Mouse (Mus musculus) liver, embryonic 16.5 days (tissue): ENCODE data around the gene Tbc1d9. TPM values are rescaled to one million over a fixed set of nuclear protein-coding genes. Genes with fewer than 3 reads are reported as not detected.

Experiments
- ATAC-seq: fragments of 200-750 bp; cut with Nextera tagmentation; 2 replicates; pipeline ENCODE4 v1.8.0; 2017; ENCODE audit warnings: low read depth, mild to moderate bottlenecking, moderate number of reproducible peaks, moderate library complexity
- H3K27ac ChIP-seq: fragments of 300-500 bp; sonication (generic); 2 replicates; pipeline ENCODE4 v1.5.1; 2014; ENCODE audit warnings: mild to moderate bottlenecking, low read length
- H3K27me3 ChIP-seq: fragments of 300-500 bp; sonication (generic); 2 replicates; pipeline ENCODE4 v1.6.1; 2014; ENCODE audit warnings: low read depth, low read length, mixed read lengths; ENCODE audit not compliant: control insufficient read depth, insufficient read depth
- H3K36me3 ChIP-seq: fragments of 300-500 bp; sonication (generic); 2 replicates; pipeline ENCODE4 v1.6.1; 2014; ENCODE audit warnings: mild to moderate bottlenecking; ENCODE audit not compliant: control insufficient read depth, insufficient read depth
- H3K4me1 ChIP-seq: fragments of 300-500 bp; sonication (generic); 2 replicates; pipeline ENCODE4 v1.6.1; 2014; ENCODE audit warnings: low read depth, low read length, mixed read lengths; ENCODE audit not compliant: control insufficient read depth
- H3K4me2 ChIP-seq: fragments of 300-500 bp; sonication (generic); 2 replicates; pipeline ENCODE4 v1.6.1; 2014; ENCODE audit warnings: low read depth, low read length, mixed read lengths
- H3K4me3 ChIP-seq: fragments of 300-500 bp; sonication (generic); 2 replicates; pipeline ENCODE4 v1.5.1; 2014; ENCODE audit warnings: low read depth, mild to moderate bottlenecking, low read length
- H3K9ac ChIP-seq: fragments of 300-500 bp; sonication (generic); 2 replicates; pipeline ENCODE4 v1.6.1; 2014; ENCODE audit warnings: low read depth, low read length
- H3K9me3 ChIP-seq: fragments of 300-500 bp; sonication (generic); replicated peaks from 2 replicates; pipeline ENCODE4 v1.6.1; 2016; ENCODE audit warnings: low read length; ENCODE audit not compliant: control insufficient read depth
- WGBS: fragments of 180-500 bp; shearing (Covaris S2); extraction: QIAGEN DNeasy Blood & Tissue Kit; methylation state at CpG from one replicate; pipeline ENCODE4 v1.1.7; 2014; ENCODE audit not compliant: insufficient replicate concordance; 5-methylcytosine and 5-hydroxymethylcytosine counted together
- polyA plus RNA-seq: library from polyadenylated mRNA; unstranded; fragments of >200 nt; fragmentation: Nextera tagmentation; extraction: Ambion mirVana; gene quantifications from 2 replicates; pipeline ENCODE4 v1.2.1, GENCODE M21; 2015

Gene Tbc1d9
- 0.40 and 0.61 TPM in 2 replicates for polyA plus RNA-seq

DNA sequence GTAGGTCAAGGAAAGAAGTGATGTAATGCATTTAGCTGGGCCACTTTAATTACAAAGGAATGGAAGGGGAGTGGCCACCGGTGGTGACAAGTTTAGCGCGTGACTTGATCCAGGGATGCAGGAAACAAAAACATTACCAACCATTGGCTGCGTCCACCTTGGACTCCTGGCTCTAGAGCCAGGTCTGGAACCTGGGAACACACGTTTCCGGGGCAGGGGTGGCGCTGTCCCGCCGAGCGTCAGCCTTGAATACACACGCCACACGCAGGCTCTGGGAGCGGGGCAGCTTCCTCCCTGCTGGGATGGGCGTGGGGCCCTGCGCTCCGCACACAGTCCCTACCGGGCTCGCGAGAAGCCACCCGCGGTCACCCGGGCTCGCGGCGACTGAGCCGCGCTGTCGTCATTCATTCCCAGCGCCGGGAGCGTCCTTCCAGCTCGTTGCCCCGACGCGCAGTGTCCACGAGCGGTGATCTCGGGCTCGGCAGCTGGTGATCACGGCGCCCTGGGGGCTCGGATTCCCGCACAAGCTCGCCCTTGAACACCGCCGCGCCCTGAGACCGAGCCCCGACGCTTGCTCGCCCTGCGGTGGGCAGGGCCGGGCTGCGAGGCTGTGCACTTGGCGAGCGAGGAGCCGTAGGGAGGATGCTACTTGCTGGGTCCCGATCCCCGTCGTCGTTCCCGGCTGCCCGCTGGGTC lies at the start of gene Tbc1d9:
Gene Tbc1d9 (plus strand): TSS at position 118 of the 696 bp plus-strand sequence.
- Histone ChIP-seq H3K27me3 (peaks cover 30% of the 10 kb centered on the region), H3K4me2 (peak within 1 kb of the TSS; percentile 72), H3K9me3 (no peaks in the 10 kb centered on the region), H3K36me3 (no peaks in the 10 kb centered on the region), H3K9ac (peak within 1 kb of the TSS; percentile 49), H3K4me1 (no peaks in the 10 kb centered on the region), H3K4me3 (peak within 1 kb of the TSS; percentile 61), H3K27ac (peak within 1 kb of the TSS; percentile 35; the same call in 1 of the 2 replicates)
- peak; percentile 82 for ATAC-seq
- WGBS, result under 1% methylated on average over 63 of the region's 63 CpGs

DNA sequence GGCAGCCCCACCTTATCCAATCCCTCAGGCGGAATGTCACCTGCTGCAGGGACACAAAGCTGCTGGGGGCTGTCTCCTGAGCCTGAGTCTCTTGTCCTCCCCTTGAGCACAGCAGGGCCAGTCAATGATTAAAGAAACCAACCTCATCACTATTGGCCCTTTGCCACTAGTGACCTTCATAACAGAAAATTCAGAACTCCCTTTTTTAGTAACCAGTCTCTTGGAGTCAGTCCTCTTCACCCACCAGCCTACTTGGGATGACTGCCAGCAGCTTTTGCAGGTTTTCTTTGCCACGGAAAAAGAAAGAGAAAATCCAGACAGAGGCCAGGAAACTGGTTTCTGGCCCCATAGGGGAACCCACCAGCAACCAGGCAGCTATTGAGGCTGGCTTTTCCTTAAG lies 30.1 kb upstream of the Tbc1d9 start:
- no peak for ATAC-seq
- no peaks in the 10 kb centered on the region for H3K36me3 ChIP-seq
- 36% methylated on average over 2 of the region's 2 CpGs for WGBS
- no peaks in the 10 kb centered on the region for H3K9me3 ChIP-seq
- H3K27ac ChIP-seq, result no peak overlapping the region
- no peaks in the 10 kb centered on the region for H3K27me3 ChIP-seq
- H3K4me2 ChIP-seq, result no peak overlapping the region
- H3K4me3 ChIP-seq, result no peak overlapping the region
- no peaks in the 10 kb centered on the region for H3K4me1 ChIP-seq
- H3K9ac ChIP-seq, result no peak overlapping the region

GRCm38 (mm10) chr8:83140068-83140467 lies 25.1 kb upstream of the Tbc1d9 start:
- Histone ChIP-seq H3K36me3 (no peaks in the 10 kb centered on the region), H3K4me1 (no peaks in the 10 kb centered on the region), H3K9me3 (no peaks in the 10 kb centered on the region), H3K27me3 (no peaks in the 10 kb centered on the region), H3K4me2 (no peak overlapping the region), H3K9ac (no peak overlapping the region), H3K27ac (no peak overlapping the region), H3K4me3 (no peak overlapping the region)
- 55% methylated on average over 1 of the region's 1 CpGs for WGBS
- no peak for ATAC-seq

- no peak overlapping the region for H3K4me2 ChIP-seq
- no peaks in the 10 kb centered on the region for H3K27me3 ChIP-seq
- H3K9me3 ChIP-seq, result no peaks in the 10 kb centered on the region
- WGBS, result 19% methylated on average over 3 of the region's 3 CpGs
- H3K27ac ChIP-seq, result 0 out of 2 replicates have a peak overlapping the region, but pooled peaks have one; percentile 26
- no peak overlapping the region for H3K9ac ChIP-seq
- peak; percentile 50 for ATAC-seq
- H3K36me3 ChIP-seq, result no peaks in the 10 kb centered on the region
- H3K4me3 ChIP-seq, result no peak overlapping the region
- no peaks in the 10 kb centered on the region for H3K4me1 ChIP-seq
Measured at GRCm38 (mm10) chr8:83140701-83141111, 24.4 kb upstream of the Tbc1d9 start.

GRCm38 (mm10) chr8:83141358-83141757 lies 23.8 kb upstream of the Tbc1d9 start:
- H3K4me3 ChIP-seq, result no peak overlapping the region
- H3K36me3 ChIP-seq, result no peaks in the 10 kb centered on the region
- H3K9me3 ChIP-seq, result no peaks in the 10 kb centered on the region
- no peaks in the 10 kb centered on the region for H3K27me3 ChIP-seq
- H3K9ac ChIP-seq, result no peak overlapping the region
- WGBS, result 27% methylated on average over 5 of the region's 5 CpGs
- no peaks in the 10 kb centered on the region for H3K4me1 ChIP-seq
- no peak overlapping the region for H3K27ac ChIP-seq
- H3K4me2 ChIP-seq, result no peak overlapping the region
- ATAC-seq, result no peak

GRCm38 (mm10) chr8:83144601-83145000 lies 20.6 kb upstream of the Tbc1d9 start:
- H3K4me3 ChIP-seq, result no peak overlapping the region
- no peak overlapping the region for H3K4me2 ChIP-seq
- H3K36me3 ChIP-seq, result no peaks in the 10 kb centered on the region
- H3K27ac ChIP-seq, result no peak overlapping the region
- H3K4me1 ChIP-seq, result no peaks in the 10 kb centered on the region
- no peaks in the 10 kb centered on the region for H3K9me3 ChIP-seq
- no peak overlapping the region for H3K9ac ChIP-seq
- H3K27me3 ChIP-seq, result no peaks in the 10 kb centered on the region
- ATAC-seq, result no peak
- WGBS, result 64% methylated on average over 4 of the region's 4 CpGs

GRCm38 (mm10) chr8:83145421-83145820 lies 19.7 kb upstream of the Tbc1d9 start:
- H3K36me3 ChIP-seq, result no peaks in the 10 kb centered on the region
- 54% methylated on average over 3 of the region's 3 CpGs for WGBS
- H3K4me2 ChIP-seq, result no peak overlapping the region
- H3K4me1 ChIP-seq, result no peaks in the 10 kb centered on the region
- H3K9ac ChIP-seq, result no peak overlapping the region
- ATAC-seq, result no peak
- H3K27me3 ChIP-seq, result no peaks in the 10 kb centered on the region
- H3K27ac ChIP-seq, result no peak overlapping the region
- no peak overlapping the region for H3K4me3 ChIP-seq
- no peaks in the 10 kb centered on the region for H3K9me3 ChIP-seq

GRCm38 (mm10) chr8:83149124-83149523 lies 16.0 kb upstream of the Tbc1d9 start:
- Histone ChIP-seq H3K9me3 (no peaks in the 10 kb centered on the region), H3K9ac (no peak overlapping the region), H3K4me3 (no peak overlapping the region), H3K36me3 (no peaks in the 10 kb centered on the region), H3K4me1 (no peaks in the 10 kb centered on the region), H3K4me2 (no peak overlapping the region), H3K27ac (no peak overlapping the region), H3K27me3 (no peaks in the 10 kb centered on the region)
- no peak for ATAC-seq
- WGBS, result 70% methylated on average over 6 of the region's 6 CpGs

- Histone ChIP-seq H3K4me1 (no peaks in the 10 kb centered on the region), H3K27ac (no peak overlapping the region), H3K9ac (no peak overlapping the region), H3K4me2 (no peak overlapping the region), H3K36me3 (no peaks in the 10 kb centered on the region), H3K9me3 (no peaks in the 10 kb centered on the region), H3K4me3 (no peak overlapping the region), H3K27me3 (no peaks in the 10 kb centered on the region)
- WGBS, result 48% methylated on average over 1 of the region's 2 CpGs
- no peak for ATAC-seq
Measured at GRCm38 (mm10) chr8:83152055-83152454, 13.1 kb upstream of the Tbc1d9 start.
